Mouse (Mus musculus): ENCODE measurements at regions not wholly inside any gene's neighbourhood (a gene's known extent, or its start where the extent isn't known, plus 50 kb on each side); places are given as distances from the start of the nearest gene placed in this dataset.
"Not testable (repeated sequence)": the region's sequence is repeated elsewhere in the genome, so short reads cannot be mapped to it uniquely, and the experiment has no call there.

- Histone ChIP-seq H3K36me3 (no peaks in the 10 kb centered on the region), H3K9me3 (no peaks in the 10 kb centered on the region), H3K4me1 (replicated peaks) (no peaks in the 10 kb centered on the region), H3K27ac (no peak overlapping the region), H3K27me3 (replicated peaks) (no peaks in the 10 kb centered on the region), H3K9ac (no peak overlapping the region), H3K4me3 (replicated peaks) (no peak overlapping the region), H3K4me2 (replicated peaks) (no peak overlapping the region)
- ATAC-seq: no peak
Measured at GRCm38 (mm10) chr8:17934696-17935095, 1043.4 kb downstream of the Defb40 start.

- Histone ChIP-seq H3K9me3 (no peaks in the 10 kb centered on the region), H3K27me3 (replicated peaks) (no peaks in the 10 kb centered on the region), H3K9ac (no peak overlapping the region), H3K4me2 (replicated peaks) (no peak overlapping the region), H3K4me1 (replicated peaks) (no peaks in the 10 kb centered on the region), H3K27ac (no peak overlapping the region), H3K4me3 (replicated peaks) (no peak overlapping the region), H3K36me3 (no peaks in the 10 kb centered on the region)
- ATAC-seq: no peak
- 91% methylated on average over 15 of the region's 15 CpGs for WGBS
Measured at GRCm38 (mm10) chr8:17909316-17909715, 1068.7 kb downstream of the Defb40 start.

GRCm38 (mm10) chr8:17888598-17888997 is 1089.5 kb downstream of the Defb40 start:
- not testable (repeated sequence) for H3K27ac ChIP-seq; H3K4me2 ChIP-seq (replicated peaks); ATAC-seq; H3K4me3 ChIP-seq (replicated peaks); H3K9ac ChIP-seq; H3K27me3 ChIP-seq (replicated peaks); H3K36me3 ChIP-seq; H3K9me3 ChIP-seq; H3K4me1 ChIP-seq (replicated peaks)
- 57% methylated on average over 5 of the region's 5 CpGs for WGBS

GRCm38 (mm10) chr8:17863388-17863787 is 1114.7 kb downstream of the Defb40 start:
- Histone ChIP-seq H3K4me1 (replicated peaks) (no peaks in the 10 kb centered on the region), H3K4me2 (replicated peaks) (no peak overlapping the region), H3K36me3 (no peaks in the 10 kb centered on the region), H3K9ac (no peak overlapping the region), H3K27ac (no peak overlapping the region), H3K4me3 (replicated peaks) (no peak overlapping the region), H3K27me3 (replicated peaks) (no peaks in the 10 kb centered on the region), H3K9me3 (no peaks in the 10 kb centered on the region)
- no peak for ATAC-seq
- WGBS: 86% methylated on average over 2 of the region's 2 CpGs

Data from intestine, embryonic 15.5 days (tissue).